Mouse (Mus musculus) embryonic fibroblast, embryonic 13.5 days (primary cell): ENCODE data around the gene Dennd6a.

Experiments used
- CTCF ChIP-seq: IDR thresholded peaks from 2 replicates; pipeline ENCODE4 v1.5.1; 2011; ENCODE audit warnings: mild to moderate bottlenecking, control low read depth, low read length, moderate library complexity, borderline replicate concordance; ENCODE audit not compliant: insufficient read depth
- POLR2A ChIP-seq: IDR thresholded peaks from 2 replicates; pipeline ENCODE4 v1.6.1; 2011; ENCODE audit warnings: low read depth, mild to moderate bottlenecking, control low read depth, low read length, moderate library complexity

- TF ChIP-seq CTCF (no peak), POLR2A (peak; percentile 89)
Observed at GRCm38 (mm10) chr14:26534757-26535479, 38.7 kb upstream of the Dennd6a start, which contains the start of gene Slmap.
